Mouse (Mus musculus): Measurements from ENCODE around the gene Nemf. TPM values are rescaled to one million over a fixed set of nuclear protein-coding genes. Genes with fewer than 3 reads are reported as not detected.
A peak's percentile ranks its signal among the peaks of the same experiment; 100 is the strongest.
"Not testable (repeated sequence)": the region's sequence is repeated elsewhere in the genome, so short reads cannot be mapped to it uniquely, and the experiment has no call there.

Nemf gene
- 68.1 and 78.1 TPM in 2 replicates for polyA plus RNA-seq (2016; fragmentation: Nextera tagmentation; extraction: Ambion mirVana)

- Histone ChIP-seq H3K27ac (peak within 1 kb of the TSS; percentile 93), H3K27me3 (ENCODE audit: insufficient read depth, poor library complexity, severe bottlenecking) (no peaks in the 10 kb centered on the region), H3K9me3 (no peaks in the 10 kb centered on the region), H3K4me1 (peaks cover under 1% of the 10 kb centered on the region; the same call in 1 of the 2 replicates), H3K4me3 (peak within 1 kb of the TSS; percentile 97), H3K36me3 (peaks cover 32% of the 10 kb centered on the region)
- peak; percentile 92 for DNase-seq (ENCODE audit: low spot score)
- under 1% methylated on average over 47 of the region's 50 CpGs for WGBS
These were observed at the start of gene Nemf for GRCm38 (mm10) chr12:69356546-69357299. Gene Nemf (minus strand): TSS chr12:69357165.

DNA sequence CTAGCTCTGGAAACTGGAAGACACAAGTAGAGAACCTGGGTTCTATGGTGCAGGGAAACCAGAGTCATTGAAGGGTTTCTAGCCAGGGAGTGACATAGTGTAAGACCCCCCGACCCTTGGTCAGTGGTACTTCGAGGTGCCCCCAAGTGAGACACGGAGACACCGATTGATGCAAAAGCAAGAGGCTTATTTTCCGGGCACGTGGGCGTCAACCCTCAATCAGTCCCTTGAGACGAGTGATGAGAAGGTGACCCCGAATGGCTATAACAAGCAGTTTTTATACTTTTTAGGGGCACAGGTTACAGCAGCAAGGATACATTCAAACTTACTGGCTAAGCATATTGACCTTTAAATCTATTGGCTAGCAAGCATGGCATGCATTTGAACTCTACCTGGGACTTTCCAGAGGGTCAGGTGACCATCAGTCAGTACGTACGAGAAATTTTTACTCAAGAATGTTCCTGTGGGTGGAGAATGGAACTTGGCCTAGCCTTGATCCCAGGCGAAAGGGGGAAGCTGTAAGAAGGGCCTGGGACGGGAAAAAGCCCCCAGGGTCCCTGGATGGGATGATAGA is 45.7 kb upstream of the Nemf start:
- Histone ChIP-seq H3K27ac (no peak overlapping the region), H3K4me1 (no peaks in the 10 kb centered on the region), H3K36me3 (no peaks in the 10 kb centered on the region), H3K9me3 (no peaks in the 10 kb centered on the region), H3K4me3 (no peak overlapping the region), H3K27me3 (ENCODE audit: insufficient read depth, poor library complexity, severe bottlenecking) (no peaks in the 10 kb centered on the region)
- no peak for DNase-seq (ENCODE audit: low spot score)
- 88% methylated on average over 13 of the region's 13 CpGs for WGBS

DNA sequence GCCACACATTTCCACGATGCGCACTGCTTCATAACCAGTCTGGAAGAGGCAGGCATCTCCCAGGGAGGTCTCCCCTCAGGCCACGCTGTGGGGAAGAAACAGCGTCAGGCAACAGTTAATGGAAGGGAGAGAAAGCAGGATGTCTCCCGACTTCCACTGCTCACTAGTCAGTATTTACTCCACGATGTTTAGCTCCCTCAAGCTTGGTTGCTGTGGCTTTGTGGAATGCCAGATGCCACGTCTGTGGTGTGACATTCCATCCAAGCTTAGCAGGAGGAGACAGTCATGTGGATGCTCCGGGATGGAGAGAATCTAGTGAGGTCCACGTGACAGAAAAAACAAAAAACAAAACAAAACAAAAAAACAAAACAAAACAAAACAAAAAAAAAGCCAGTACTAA is 45.1 kb upstream of the Nemf start:
- DNase-seq (ENCODE audit: low spot score) = no peak
- no peaks in the 10 kb centered on the region for H3K4me1 ChIP-seq
- no peaks in the 10 kb centered on the region for H3K27me3 ChIP-seq (ENCODE audit: insufficient read depth, poor library complexity, severe bottlenecking)
- no peak overlapping the region for H3K4me3 ChIP-seq
- no peak overlapping the region for H3K27ac ChIP-seq
- WGBS = 54% methylated on average over 9 of the region's 9 CpGs
- H3K36me3 ChIP-seq = no peaks in the 10 kb centered on the region
- no peaks in the 10 kb centered on the region for H3K9me3 ChIP-seq

DNA sequence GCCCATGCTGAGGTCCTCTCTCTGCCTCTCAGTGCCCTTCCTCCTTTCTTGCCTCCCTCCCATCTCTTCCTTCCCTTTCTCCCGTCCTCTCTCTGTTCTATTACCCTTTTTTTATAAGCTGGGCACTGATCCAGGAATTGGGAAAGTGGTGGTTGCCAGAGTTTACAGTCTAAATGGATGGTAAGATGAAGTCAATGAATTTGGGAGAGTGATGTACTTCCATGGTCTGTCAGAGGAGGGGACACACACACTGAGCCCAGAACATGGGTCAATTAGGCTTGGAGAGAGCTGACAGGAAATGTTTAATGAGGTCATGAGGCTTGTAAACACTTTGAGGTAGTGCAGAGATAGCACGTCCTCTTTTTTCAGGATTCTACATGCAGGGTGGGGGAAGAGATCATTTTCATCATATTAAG is 43.9 kb upstream of the Nemf start:
- no peaks in the 10 kb centered on the region for H3K9me3 ChIP-seq
- no peak overlapping the region for H3K4me3 ChIP-seq
- no peak for DNase-seq (ENCODE audit: low spot score)
- 49% methylated on average over 2 of the region's 2 CpGs for WGBS
- no peak overlapping the region for H3K27ac ChIP-seq
- H3K27me3 ChIP-seq (ENCODE audit: insufficient read depth, poor library complexity, severe bottlenecking) = no peaks in the 10 kb centered on the region
- H3K4me1 ChIP-seq = no peaks in the 10 kb centered on the region
- no peaks in the 10 kb centered on the region for H3K36me3 ChIP-seq

GRCm38 (mm10) chr12:69400367-69400766 is 43.4 kb upstream of the Nemf start:
- DNase-seq (ENCODE audit: low spot score) = no peak
- Histone ChIP-seq H3K36me3 (no peaks in the 10 kb centered on the region), H3K4me3 (no peak overlapping the region), H3K27ac (no peak overlapping the region), H3K27me3 (ENCODE audit: insufficient read depth, poor library complexity, severe bottlenecking) (no peaks in the 10 kb centered on the region), H3K4me1 (no peaks in the 10 kb centered on the region), H3K9me3 (no peaks in the 10 kb centered on the region)
- WGBS = 68% methylated on average over 4 of the region's 4 CpGs

DNA sequence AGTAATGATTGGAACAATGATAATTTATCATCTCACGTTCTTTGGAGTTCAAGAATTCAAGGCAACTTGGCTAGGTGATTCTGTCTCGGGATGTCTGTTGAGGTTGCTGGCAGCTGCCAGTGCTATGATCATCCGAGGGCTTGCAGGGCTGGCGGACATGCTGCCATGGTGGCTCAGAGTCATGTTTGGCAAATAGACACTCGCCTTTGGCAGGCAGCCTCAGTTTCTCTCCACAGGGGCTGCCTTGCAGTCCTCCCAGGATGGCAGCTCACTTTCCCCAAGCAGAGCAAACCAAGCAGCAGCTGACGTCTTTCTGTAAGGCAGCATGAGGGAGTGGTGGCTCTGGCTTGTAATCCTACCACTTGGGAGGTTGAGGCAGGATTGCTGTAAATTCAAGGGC is 37.5 kb upstream of the Nemf start:
- DNase-seq (ENCODE audit: low spot score) = no peak
- Histone ChIP-seq H3K4me1 (peaks cover 9% of the 10 kb centered on the region), H3K36me3 (no peaks in the 10 kb centered on the region), H3K27me3 (ENCODE audit: insufficient read depth, poor library complexity, severe bottlenecking) (no peaks in the 10 kb centered on the region), H3K27ac (no peak overlapping the region), H3K4me3 (no peak overlapping the region), H3K9me3 (no peaks in the 10 kb centered on the region)
- 80% methylated on average over 6 of the region's 6 CpGs for WGBS

GRCm38 (mm10) chr12:69393076-69393475 is 36.1 kb upstream of the Nemf start:
- 80% methylated on average over 10 of the region's 10 CpGs for WGBS
- DNase-seq (ENCODE audit: low spot score) = no peak

GRCm38 (mm10) chr12:69390000-69390698 is 33.2 kb upstream of the Nemf start:
- H3K4me3 ChIP-seq = no peak overlapping the region
- WGBS = 72% methylated on average over 7 of the region's 7 CpGs
- no peaks in the 10 kb centered on the region for H3K36me3 ChIP-seq
- no peaks in the 10 kb centered on the region for H3K27me3 ChIP-seq (ENCODE audit: insufficient read depth, poor library complexity, severe bottlenecking)
- no peak for DNase-seq (ENCODE audit: low spot score)
- H3K4me1 ChIP-seq = peaks cover 9% of the 10 kb centered on the region
- no peaks in the 10 kb centered on the region for H3K9me3 ChIP-seq
- no peak overlapping the region for H3K27ac ChIP-seq

More at GRCm38 (mm10) chr12:69393076-69393475, 36.1 kb upstream of the Nemf start:
- peaks cover 9% of the 10 kb centered on the region for H3K4me1 ChIP-seq
- no peak overlapping the region for H3K4me3 ChIP-seq
- no peaks in the 10 kb centered on the region for H3K36me3 ChIP-seq
- no peak overlapping the region for H3K27ac ChIP-seq
- H3K9me3 ChIP-seq = no peaks in the 10 kb centered on the region
- H3K27me3 ChIP-seq (ENCODE audit: insufficient read depth, poor library complexity, severe bottlenecking) = no peaks in the 10 kb centered on the region

GRCm38 (mm10) chr12:69389273-69389938 is 32.4 kb upstream of the Nemf start:
- no peak for DNase-seq (ENCODE audit: low spot score)
- Histone ChIP-seq H3K36me3 (no peaks in the 10 kb centered on the region), H3K4me3 (no peak overlapping the region), H3K9me3 (no peaks in the 10 kb centered on the region), H3K27me3 (ENCODE audit: insufficient read depth, poor library complexity, severe bottlenecking) (no peaks in the 10 kb centered on the region), H3K4me1 (peaks cover 9% of the 10 kb centered on the region), H3K27ac (no peak overlapping the region)
- 65% methylated on average over 7 of the region's 7 CpGs for WGBS

- Histone ChIP-seq H3K9me3 (no peaks in the 10 kb centered on the region), H3K4me1 (peaks cover 9% of the 10 kb centered on the region), H3K36me3 (no peaks in the 10 kb centered on the region), H3K27ac (no peak overlapping the region), H3K4me3 (no peak overlapping the region), H3K27me3 (ENCODE audit: insufficient read depth, poor library complexity, severe bottlenecking) (no peaks in the 10 kb centered on the region)
- no peak for DNase-seq (ENCODE audit: low spot score)
- 90% methylated on average over 10 of the region's 10 CpGs for WGBS
These were observed 31.4 kb upstream of the Nemf start for GRCm38 (mm10) chr12:69388321-69388869.

DNA sequence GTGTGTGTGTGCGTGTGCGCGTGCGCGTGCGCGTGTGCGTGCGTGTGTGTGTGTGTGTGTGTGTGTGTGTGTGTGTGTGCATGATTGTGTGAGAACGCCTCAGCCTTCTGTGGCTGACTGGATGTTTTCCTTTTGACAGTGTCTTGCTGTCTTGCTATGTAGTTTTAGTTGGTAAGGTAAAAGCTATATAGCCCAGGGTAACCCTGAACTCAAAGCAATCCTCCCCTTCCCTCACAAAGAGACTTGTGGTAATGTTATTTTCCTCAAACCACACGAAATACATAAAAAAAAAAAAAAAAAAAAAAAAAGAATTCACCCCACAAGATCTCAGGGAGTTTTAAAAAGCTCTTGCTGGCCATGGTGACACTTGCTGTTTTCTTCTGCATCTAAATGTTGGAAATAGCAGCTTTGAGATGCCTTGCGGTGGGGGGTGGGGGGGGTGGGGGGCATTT is 29.3 kb upstream of the Nemf start:
- H3K4me3 ChIP-seq; H3K27me3 ChIP-seq (ENCODE audit: insufficient read depth, poor library complexity, severe bottlenecking); DNase-seq (ENCODE audit: low spot score); H3K36me3 ChIP-seq; H3K27ac ChIP-seq; H3K4me1 ChIP-seq; H3K9me3 ChIP-seq: not testable (repeated sequence)
- WGBS = 61% methylated on average over 11 of the region's 12 CpGs

- DNase-seq (ENCODE audit: low spot score) = no peak
- no peaks in the 10 kb centered on the region for H3K36me3 ChIP-seq
- no peaks in the 10 kb centered on the region for H3K9me3 ChIP-seq
- no peaks in the 10 kb centered on the region for H3K27me3 ChIP-seq (ENCODE audit: insufficient read depth, poor library complexity, severe bottlenecking)
- H3K4me3 ChIP-seq = no peak overlapping the region
- peaks cover 8% of the 10 kb centered on the region for H3K4me1 ChIP-seq
- 73% methylated on average over 6 of the region's 6 CpGs for WGBS
- no peak overlapping the region for H3K27ac ChIP-seq
These were observed 28.7 kb upstream of the Nemf start for GRCm38 (mm10) chr12:69385542-69386280.
